Mouse (Mus musculus) olfactory bulb, adult 2 months (tissue): ENCODE data around the gene Ntn4. TPM values are rescaled to one million over a fixed set of nuclear protein-coding genes. Genes with fewer than 3 reads are reported as not detected.

Source experiments
- H3K27ac ChIP-seq: fragments of 200-500 bp; 2 replicates; pipeline ENCODE4 v1.5.1; 2012; ENCODE audit warnings: low read depth, low read length; ENCODE audit not compliant: insufficient read depth
- H3K4me1 ChIP-seq: fragments of 200-500 bp; 2 replicates; pipeline ENCODE4 v1.6.1; 2012; ENCODE audit warnings: low read length; ENCODE audit not compliant: control insufficient read depth, insufficient read depth
- H3K4me3 ChIP-seq: fragments of 200-500 bp; 2 replicates; pipeline ENCODE4 v1.5.1; 2012; ENCODE audit warnings: mild to moderate bottlenecking, low read depth, low read length, moderate library complexity; ENCODE audit not compliant: insufficient read depth
- CTCF ChIP-seq: fragments of 200-500 bp; IDR thresholded peaks from 2 replicates; pipeline ENCODE4 v1.5.1; 2012; ENCODE audit warnings: low read depth, mild to moderate bottlenecking, low read length, moderate library complexity; ENCODE audit not compliant: insufficient read depth
- POLR2A ChIP-seq: fragments of 200-500 bp; IDR thresholded peaks from 2 replicates; pipeline ENCODE4 v1.6.1; 2012; ENCODE audit warnings: mild to moderate bottlenecking, low read depth, low read length, moderate library complexity; ENCODE audit not compliant: insufficient read depth
- WGBS: fragments of 180-500 bp; shearing (Covaris S2); methylation state at CpG from one replicate; pipeline ENCODE4 v1.1.7; 2018; 5-methylcytosine and 5-hydroxymethylcytosine counted together
- polyA plus RNA-seq: library from polyadenylated mRNA; stranded (reverse); fragments of >200 nt; gene quantifications from 2 replicates; pipeline ENCODE4 v1.2.4, GENCODE M21; 2012; ENCODE audit warnings: low replicate concordance; ENCODE audit not compliant: missing spikeins, insufficient read depth, insufficient read length

Ntn4 gene
- polyA plus RNA-seq, 1 experiment = not detected

DNA sequence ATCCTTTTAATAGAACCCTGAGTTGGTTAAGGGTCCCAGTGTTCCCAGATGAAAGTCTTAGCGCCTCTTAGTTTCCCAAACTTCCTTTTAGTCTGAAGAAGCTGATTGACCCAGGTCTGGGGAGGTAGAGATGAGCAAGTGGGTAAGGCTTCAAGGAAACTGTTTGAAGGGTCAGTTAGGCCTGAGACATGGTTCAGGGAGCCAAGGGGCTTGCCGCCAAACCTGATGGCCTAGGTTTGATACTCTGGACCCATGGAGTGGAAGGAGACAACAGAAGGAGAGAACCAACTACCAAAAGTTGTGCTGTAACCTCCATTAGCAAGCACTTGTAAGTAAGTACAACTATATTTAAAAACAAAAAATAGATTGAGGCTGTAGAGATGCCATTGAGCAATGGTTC is 6.5 kb upstream of the Ntn4 start:
- H3K4me3 ChIP-seq = no peak overlapping the region
- H3K4me1 ChIP-seq = no peaks in the 10 kb centered on the region
- no peak overlapping the region for H3K27ac ChIP-seq
- TF ChIP-seq CTCF = no peak
- no peak for TF ChIP-seq POLR2A
- WGBS = 92% methylated on average over 2 of the region's 2 CpGs

DNA sequence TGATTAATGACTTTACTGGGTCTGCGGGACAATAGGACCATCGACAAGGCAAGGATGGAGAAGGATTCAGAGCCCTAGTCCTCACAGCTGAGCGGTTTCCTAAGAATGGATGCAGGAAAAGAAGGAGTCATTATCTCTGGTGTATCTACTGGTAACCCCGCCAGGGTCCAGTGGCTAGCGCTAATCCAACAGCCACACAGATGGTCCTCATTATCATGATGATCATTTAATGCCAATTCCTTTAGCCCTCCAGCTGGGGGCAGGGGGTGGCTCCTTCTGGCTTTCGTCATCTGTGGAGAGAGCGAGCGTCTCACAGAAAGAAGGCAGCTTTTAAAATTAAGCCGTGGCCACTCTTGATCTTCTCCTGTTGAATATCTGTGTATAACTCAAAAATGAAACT is 4.5 kb upstream of the Ntn4 start:
- 63% methylated on average over 9 of the region's 9 CpGs for WGBS
- TF ChIP-seq POLR2A (no peak), CTCF (no peak)
- Histone ChIP-seq H3K4me3 (no peak overlapping the region), H3K27ac (no peak overlapping the region), H3K4me1 (peaks cover 5% of the 10 kb centered on the region)

DNA sequence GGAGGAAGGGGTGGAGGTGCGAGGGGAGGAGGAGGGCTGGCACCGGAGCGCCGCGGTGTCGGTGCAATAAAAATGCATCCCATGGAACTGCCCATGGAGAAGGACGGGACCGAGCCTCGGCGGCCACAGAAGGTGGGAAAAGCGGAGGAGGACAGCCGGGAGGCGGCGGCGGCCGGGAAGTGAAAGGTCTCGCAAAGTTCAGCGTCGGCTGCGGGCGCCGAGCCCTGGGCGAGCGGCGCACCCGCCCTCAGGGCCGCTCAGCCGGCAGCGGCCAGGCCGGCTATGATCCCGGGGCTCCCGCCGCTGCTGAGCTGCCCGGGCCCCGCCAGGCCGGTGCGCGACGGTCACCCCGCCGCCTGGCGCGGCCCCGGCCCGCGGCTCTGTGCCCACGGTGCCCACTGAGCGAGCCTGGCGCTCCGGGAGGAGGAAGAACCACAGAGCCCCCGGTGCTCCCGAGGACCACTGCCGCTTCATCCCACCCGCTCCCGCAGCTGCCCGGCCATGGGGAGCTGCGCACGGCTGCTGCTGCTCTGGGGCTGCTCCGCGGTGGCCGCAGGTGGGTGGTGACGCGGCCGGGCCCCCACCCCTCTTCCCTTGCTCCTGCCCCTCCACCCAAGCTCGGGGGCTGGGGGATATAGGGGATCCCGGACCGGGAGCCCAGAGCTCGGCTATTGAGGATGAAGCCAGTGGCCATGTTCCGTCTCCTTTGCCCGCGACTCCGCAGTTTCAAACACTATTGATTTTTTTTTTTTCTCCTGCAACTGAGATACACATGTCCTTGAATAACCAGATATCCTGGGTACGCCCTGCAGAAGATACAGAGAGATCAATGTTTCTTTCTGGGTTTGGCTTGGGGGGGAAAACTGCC is 706 bp downstream of the Ntn4 start:
- WGBS = under 1% methylated on average over 72 of the region's 73 CpGs
- Histone ChIP-seq H3K4me1 (peaks cover 13% of the 10 kb centered on the region), H3K27ac (peak overlapping the region; percentile 63), H3K4me3 (peak overlapping the region; percentile 99)
- TF ChIP-seq POLR2A (no peak), CTCF (no peak)

DNA sequence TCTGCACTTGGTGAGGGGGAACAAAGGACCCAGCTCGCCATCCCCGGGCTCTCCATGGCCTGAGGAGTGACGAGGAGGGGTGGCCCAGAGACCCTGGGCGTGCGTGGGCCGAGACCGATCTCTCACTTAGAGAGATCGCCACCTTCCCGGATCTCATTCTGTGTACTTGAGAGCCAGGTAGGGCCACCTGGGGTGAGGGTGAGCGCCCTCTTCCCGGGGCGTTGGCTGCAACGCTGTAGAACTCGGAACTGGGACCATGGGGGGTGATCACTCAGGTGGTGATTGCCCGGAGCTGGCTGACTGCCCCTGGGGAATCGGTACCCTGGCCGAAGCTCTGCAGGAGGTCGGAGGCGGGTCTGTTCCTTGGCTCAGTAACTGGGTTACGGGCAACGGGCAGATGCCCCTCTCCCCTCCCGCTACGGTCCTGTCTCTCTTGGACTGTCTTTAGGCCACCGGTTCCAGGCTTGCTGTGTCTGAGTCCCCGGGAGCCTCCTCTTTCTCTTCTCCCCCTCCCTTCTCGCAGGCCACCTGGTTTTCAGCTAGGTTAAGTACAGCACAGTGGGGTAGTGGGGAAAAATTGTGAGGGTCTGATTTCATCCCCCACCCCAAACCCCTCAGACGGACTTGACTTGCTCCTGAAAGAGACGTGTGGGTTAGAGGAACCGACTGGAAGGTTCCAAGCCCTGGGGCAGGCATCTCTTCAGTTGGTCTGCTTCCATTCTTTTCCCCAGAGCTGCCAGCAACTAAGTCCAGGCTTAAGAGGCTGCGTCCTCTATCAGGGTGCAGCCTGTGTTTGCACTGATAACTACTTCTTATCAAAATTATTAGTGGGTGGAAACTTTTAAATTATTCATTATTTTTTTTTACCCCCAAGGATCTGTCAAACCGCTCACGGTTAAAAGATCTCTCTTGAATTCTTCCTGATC is 1.6 kb downstream of the Ntn4 start:
- peak overlapping the region; percentile 63 for H3K27ac ChIP-seq
- H3K4me1 ChIP-seq = peaks cover 17% of the 10 kb centered on the region
- peak overlapping the region; percentile 99 for H3K4me3 ChIP-seq
- TF ChIP-seq POLR2A (no peak), CTCF (no peak)
- 6% methylated on average over 32 of the region's 32 CpGs for WGBS

DNA sequence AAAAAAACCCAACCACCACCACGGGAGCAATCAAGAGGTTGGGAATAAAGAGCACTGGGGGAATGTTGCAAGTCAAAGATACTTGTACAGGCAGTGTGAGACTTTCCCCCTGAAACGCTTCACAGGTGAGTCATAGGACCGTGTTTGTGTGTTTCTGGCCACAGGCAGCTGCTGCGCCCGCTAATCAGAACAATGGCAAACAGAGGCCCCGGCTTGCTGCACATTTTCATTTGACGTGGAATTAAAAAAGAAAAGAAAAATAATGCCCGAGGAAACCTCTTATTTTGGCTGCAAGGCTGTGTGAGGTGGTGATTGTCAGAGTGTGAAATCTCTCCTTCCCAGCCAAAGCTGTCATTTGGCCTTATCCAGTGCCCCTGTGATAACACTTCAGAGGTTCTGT is 2.4 kb downstream of the Ntn4 start:
- 24% methylated on average over 8 of the region's 8 CpGs for WGBS
- Histone ChIP-seq H3K4me3 (peak overlapping the region; percentile 25), H3K4me1 (peaks cover 17% of the 10 kb centered on the region), H3K27ac (peak overlapping the region; percentile 63)
- TF ChIP-seq POLR2A = no peak
- no peak for TF ChIP-seq CTCF

DNA sequence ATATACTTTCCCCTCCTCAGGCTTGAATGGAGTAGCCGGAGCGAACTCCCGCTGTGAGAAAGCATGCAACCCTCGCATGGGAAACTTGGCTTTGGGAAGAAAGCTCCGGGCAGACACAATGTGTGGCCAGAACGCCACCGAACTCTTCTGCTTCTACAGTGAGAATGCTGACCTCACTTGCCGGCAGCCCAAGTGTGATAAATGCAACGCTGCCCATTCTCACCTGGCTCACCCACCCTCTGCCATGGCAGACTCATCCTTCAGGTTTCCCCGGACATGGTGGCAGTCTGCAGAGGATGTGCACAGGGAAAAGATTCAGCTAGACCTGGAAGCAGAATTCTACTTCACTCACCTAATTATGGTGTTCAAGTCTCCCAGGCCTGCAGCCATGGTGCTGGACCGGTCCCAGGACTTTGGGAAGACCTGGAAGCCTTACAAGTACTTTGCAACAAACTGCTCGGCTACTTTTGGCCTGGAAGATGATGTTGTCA is 4.0 kb downstream of the Ntn4 start:
- peaks cover 20% of the 10 kb centered on the region for H3K4me1 ChIP-seq
- WGBS = 43% methylated on average over 12 of the region's 12 CpGs

DNA sequence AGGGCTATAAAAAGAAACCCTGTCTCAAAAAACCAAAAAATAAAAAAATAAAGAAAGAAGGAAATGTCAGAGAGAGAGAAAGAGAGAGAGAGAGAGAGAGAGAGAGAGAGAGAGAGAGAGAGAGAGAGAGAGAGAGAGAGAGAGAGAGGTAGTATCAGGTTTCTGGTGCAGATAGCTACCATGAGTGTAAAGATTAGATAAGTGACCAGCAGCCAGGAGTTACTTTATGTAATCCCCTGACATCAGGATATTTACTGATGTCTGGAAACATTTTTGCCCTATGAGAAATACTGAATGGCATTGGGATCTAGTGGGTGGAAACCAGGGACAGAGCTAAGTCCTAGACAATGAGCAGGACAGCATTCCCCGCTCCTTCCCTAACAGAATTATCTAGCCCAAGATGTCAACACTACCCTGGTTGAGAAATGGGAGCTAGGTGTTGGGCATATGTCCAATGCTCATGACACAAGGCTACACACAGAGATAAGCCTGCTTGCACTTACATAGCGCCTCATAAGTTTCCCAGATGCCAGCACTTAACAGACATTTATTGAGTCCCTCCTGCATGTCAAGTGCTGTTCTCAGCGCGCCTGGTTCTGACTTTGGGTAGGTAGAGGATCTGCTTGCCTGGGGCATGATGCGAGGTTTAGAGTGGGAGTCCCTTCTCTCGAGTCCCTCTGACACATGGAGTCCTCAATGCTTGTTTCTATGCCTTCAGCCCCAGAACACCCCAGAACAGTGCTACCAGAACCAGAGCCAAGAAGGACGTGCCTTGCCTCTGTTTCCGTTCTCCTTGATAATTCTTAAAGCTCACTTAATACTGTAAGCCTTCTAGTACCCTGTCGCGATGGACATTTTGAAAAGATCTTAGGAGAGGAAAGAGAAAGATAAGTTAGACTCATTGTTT is 7.4 kb downstream of the Ntn4 start:
- TF ChIP-seq CTCF (no peak), POLR2A (no peak)
- WGBS = 81% methylated on average over 10 of the region's 10 CpGs
- Histone ChIP-seq H3K4me3 (no peak overlapping the region), H3K4me1 (peaks cover 17% of the 10 kb centered on the region), H3K27ac (no peak overlapping the region)

More for the DNA sequence above, 4.0 kb downstream of the Ntn4 start:
- TF ChIP-seq CTCF (no peak), POLR2A (no peak)
- peak overlapping the region; percentile 13 for H3K4me3 ChIP-seq
- no peak overlapping the region for H3K27ac ChIP-seq

DNA sequence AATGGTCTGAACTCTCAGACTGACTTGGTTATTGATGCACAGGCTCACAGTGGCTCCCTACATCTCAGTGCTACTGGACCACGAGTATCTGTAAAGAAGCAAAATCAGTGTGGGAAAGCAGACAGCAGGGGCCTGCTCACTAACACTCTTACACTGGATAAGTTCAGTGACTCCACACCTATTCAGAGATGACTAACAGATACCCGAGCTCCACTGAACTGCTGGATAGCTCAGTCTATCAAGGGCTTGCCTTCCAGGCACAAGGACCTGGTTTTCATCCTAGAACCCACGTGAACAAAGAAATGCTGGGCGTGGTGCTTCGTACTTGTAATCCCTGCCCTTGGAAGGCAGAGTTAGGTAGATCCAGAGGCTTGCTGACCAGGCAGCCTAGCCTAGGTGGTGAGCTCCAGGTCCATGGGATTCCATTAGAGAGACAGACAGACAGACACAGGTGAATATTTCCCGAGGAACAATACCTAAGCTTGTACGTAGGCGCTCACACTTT is 8.2 kb downstream of the Ntn4 start:
- Histone ChIP-seq H3K4me3 (no peak overlapping the region), H3K4me1 (peaks cover 17% of the 10 kb centered on the region), H3K27ac (no peak overlapping the region)
- WGBS = 83% methylated on average over 8 of the region's 8 CpGs
- TF ChIP-seq CTCF (no peak), POLR2A (no peak)
